Mouse (Mus musculus) neural tube, embryonic 10.5 days (tissue): ENCODE data around the gene Smox.

ENCODE experiments used
- DNase-seq: peaks from one replicate; pipeline ENCODE4 v3.0.0-alpha.2; 2017; ENCODE audit warnings: low spot score; ENCODE audit errors: extremely low spot score

Smox gene

DNA sequence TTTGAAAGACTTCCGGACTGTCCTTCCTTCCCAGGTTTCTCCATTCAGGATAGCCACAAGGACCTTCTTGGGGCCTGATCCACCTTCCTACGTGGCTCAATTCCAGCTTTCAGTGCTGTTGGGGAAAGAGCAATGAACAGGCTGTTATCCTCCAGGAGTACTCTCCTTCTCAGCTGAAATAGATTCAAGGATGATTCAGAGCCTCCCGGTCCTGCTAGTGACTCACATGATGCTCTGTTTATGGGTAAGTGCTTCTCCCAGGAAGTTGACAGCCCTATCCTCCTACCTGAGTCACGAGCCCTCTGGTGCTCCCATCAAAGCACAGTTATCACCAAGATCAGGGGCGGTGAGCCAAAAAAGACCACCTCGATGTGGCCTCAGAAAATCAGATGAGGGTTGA lies 7.1 kb upstream of the Smox start:
- DNase-seq: no peak

DNA sequence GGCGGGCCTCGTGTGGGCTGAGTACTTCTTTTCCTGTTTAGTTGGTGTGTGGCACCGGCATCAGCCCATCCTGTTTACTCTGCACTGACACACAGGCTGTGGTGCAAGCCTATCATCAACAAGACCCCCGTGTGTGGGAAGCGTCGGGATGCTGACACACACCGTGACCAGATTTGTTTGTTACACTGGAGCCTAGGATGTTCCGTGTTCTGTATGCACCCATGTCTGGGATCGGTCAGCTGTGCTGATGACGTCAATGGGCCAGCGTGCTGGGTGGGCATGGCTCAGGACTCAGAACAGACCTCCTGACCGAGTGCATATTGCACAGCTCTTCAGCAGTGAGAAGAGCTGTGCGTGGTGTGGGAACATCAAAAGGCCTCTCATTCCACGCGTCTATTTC lies 6.2 kb upstream of the Smox start:
- no peak for DNase-seq

- no peak for DNase-seq
Measured at GRCm38 (mm10) chr2:131486046-131486445, 5.2 kb upstream of the Smox start.

DNA sequence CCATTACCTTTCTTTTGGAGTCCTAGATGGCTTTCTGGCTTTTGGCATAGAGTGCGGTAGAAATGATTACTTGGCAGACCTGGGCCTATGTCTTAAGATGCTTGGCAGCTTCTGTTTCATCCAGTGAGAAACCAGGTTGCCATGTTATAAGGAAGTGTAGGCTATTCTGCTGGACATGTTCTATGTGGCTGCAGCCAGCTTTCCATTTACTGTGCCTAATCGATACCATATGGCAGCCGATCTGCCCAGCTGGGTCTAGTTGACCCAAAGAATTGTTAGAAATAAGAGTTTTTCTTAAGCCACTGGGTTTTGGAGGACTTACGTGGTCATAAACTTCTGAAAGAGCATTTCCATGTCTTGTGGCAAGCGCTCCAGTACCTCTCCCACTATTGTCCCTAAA lies 4.0 kb upstream of the Smox start:
- no peak for DNase-seq

DNA sequence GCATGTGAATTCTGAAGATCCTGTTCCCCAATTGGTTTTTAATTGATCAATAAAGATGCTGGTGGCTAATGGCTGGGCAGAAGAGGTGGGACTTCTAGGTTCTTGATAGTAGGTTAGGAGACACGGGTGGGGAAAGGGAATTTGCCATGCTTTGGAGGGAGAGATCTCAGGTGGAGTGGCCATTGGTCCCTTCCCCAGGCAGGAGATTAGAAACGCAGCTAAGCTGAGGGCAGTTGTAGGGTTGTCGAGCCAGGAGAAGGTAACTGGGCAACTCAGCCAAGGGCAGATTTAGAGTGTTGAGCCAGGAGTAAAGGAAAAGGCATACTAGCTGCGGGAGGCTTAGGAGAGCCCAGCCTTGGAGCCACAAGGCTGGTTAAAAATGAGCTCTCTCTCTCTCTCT lies 3.0 kb upstream of the Smox start:
- no peak for DNase-seq

DNA sequence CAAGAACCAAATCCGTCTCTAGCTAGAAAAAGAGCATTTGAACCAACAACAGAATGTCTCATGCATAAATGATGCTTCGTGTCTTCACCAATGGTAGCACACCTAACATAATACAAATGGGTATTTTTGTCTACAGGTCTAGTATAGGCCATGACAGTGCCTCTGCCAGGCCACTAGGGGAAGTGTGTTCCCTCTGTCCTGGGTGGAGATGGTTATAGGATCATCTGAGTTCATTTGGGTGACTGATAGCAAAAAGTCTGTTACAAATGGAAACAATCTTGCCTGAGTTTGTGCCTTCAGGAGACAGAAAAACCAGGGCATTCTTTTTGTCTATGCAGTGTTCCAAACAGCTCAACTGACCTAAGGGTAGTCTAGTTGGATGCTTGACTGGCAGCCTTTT lies 2.4 kb upstream of the Smox start:
- DNase-seq: no peak

GRCm38 (mm10) chr2:131489591-131489990 lies 1.7 kb upstream of the Smox start:
- DNase-seq: no peak

DNA sequence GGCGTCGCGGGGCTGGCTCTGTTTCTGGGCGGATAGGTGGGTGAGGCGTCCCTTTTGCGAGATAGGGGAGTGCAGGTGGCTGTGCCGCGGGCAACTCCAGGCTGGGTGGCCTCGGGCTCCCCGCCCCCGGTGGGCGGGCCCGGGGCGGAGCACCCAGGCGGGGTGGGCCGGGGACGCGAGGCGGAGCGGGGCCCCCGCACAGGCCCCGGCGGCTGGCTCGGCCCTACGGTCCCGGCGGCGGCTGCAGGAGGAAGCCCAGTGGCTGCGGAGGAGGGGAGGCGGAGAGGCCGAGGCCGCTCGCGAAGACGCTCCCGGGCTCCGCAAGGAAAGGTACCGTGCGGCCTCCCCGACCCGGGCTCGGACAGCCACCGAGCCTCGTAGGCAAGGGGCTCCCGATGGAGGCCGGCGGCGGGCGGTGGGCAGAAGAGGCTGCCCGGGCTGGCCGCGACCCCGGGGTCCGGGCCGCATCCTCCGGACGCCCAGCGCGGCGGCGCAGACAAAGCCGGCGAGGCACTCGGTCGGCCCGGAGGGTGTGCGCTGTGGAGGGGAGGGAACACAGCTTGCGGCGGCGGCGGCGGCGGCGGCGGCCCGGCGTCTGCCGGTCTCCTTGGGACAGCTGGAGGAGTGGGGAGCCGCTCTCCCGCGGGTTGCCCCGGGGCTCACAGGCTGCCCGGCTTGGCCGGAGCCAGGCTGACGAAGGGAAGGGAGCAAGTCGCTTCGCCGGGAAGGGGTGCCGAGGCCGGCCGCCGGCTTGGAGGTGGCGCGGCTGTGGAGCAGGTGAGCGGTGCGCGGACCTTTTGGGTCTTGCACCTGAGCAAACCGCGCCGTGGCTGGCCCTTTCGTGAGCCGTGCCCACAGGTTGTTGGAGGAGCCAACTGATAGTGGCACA lies 655 bp downstream of the Smox start:
- peak; percentile 83 for DNase-seq

- no peak for DNase-seq
Measured at GRCm38 (mm10) chr2:131492596-131493139, 1.4 kb downstream of the Smox start.

GRCm38 (mm10) chr2:131493446-131493845 lies 2.1 kb downstream of the Smox start:
- no peak for DNase-seq

DNA sequence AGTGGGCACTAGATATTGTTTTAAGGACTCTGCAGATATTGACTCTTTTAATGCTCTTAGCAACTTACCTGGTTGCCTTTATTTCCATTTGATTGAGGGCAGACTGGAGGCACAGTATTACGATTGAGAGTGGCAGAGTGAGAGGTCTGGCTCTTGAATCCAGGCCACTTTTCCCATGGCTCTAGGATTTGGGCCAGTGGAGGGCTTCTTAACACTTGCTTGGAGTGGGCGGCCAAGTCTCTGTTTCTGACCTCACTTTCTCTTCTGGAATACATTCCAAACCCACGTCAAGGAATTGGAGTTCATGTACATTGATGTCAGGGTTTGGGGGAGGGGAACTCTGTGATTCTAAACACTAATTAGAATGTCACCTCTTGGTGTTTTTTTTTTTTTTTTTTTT lies 4.0 kb downstream of the Smox start:
- no peak for DNase-seq

GRCm38 (mm10) chr2:131496125-131496820 lies 5.0 kb downstream of the Smox start:
- DNase-seq: no peak

GRCm38 (mm10) chr2:131497224-131497856 lies 6.0 kb downstream of the Smox start:
- no peak for DNase-seq

DNA sequence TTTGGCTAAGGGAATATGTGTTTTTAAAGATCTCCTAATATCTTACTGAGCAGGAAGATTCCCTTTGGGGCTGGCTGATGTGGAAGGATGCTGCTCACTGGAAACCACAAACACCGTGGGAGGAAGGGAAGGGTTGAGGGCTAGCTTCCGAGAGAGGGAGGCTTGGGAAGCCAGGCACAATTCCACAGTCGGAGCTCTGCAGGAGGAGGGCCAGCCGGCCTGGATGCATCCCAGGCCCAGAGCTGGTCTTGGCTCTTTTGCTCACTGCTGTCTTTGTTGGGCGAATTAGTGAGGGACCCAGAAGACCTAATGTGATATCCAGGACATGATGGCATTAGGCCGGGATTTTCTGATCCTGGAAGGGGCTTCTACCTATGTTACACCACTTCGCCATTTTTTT lies 6.9 kb downstream of the Smox start:
- DNase-seq: no peak

DNA sequence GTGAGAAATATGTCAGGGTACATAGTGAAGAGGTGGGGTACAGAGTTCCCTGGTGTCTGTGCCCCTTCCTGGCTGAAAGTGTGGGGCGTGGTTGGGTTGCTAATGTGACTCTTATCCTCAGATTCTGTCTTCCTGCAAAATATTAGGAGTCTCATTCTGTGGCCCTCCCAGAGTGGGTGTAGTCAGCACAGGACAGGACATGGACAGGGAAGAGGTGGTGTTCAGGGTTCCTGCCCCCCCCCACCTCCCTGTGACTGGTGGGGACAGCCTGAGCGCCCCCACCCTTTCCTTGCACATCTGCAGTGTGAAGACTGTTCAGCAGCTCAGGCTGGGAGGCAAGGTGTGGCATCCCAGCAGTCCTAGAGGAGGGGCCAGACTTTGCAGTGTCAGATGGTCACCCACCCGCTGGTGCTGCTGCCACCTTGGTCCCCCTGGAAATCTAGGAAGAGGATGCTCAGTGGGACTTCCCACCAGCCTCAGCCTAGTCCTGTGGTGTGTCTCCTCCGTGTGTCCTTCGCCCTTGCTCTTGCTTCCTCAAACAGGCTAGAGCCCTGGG lies 8.1 kb downstream of the Smox start:
- no peak for DNase-seq

GRCm38 (mm10) chr2:131501886-131502285 lies 10.6 kb downstream of the Smox start:
- no peak for DNase-seq

DNA sequence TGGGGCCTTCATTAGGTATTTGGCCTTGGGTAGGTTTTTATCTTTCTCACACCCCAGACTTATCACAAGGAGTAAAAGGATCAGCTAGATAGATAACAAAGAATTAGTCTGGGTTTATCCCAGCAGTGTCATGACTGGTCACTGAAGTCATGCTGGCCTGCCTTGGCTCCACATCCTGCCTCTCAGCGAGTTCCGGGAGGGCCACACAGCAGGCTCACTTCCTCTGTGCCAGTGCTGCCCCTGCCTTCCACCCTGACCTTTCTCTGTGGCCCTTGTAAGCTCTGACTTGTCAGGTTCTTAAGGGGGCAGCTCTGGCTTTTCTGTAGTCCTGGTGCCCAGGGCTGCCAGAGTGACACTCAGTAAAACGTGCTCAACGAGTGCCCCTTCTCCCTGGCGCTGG lies 11.3 kb downstream of the Smox start:
- no peak for DNase-seq

GRCm38 (mm10) chr2:131505431-131505830 lies 14.1 kb downstream of the Smox start:
- no peak for DNase-seq

- peak; percentile 36 for DNase-seq
Measured at GRCm38 (mm10) chr2:131506358-131506757, 15.1 kb downstream of the Smox start.

- no peak for DNase-seq
Measured at GRCm38 (mm10) chr2:131508501-131508900, 17.2 kb downstream of the Smox start.

DNA sequence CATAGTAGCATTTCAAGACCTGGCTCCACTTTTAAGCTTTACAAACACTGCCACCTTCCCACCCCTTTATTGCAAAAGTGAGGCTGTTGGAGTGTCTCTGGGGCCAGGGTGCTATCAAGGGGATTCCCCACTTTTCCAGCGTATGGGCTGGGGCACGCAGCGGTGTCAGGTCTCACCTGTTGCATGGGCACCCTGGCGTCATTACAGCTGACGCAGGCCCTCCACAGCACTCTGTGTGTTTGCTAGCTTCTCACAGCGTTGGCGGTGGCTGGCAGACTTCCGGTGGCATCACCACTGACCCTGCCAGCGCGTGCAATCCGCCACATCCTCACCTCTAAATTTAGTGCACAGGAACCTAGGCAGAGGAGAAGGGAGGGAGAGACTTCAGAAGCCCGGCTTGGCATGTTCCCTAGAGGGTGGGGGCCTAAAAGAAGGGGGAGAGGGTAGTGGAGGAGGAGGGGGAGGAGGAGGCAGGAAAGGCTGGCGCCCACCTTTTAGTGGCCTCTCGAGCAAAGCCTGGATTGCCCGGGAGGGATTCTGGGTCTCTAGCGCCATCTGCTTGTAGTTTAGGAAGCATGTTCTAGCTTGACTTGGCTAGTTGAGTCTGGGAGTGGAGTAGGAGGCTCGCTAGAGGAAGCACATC lies 18.5 kb downstream of the Smox start:
- peak; percentile 62 for DNase-seq
